Mouse (Mus musculus) MEL (cell line): Measurements from ENCODE around the gene Mrpl43. TPM values are rescaled to one million over a fixed set of nuclear protein-coding genes. Genes with fewer than 3 reads are reported as not detected.

Experiments used
- DNase-seq: peaks from one replicate; pipeline ENCODE4 v3.0.0; 2011; ENCODE audit warnings: low read depth, low spot score
- H3K27ac ChIP-seq: 2 replicates; pipeline ENCODE4 v1.5.1; 2012; ENCODE audit warnings: low read depth, mild to moderate bottlenecking, control low read depth, low read length, moderate library complexity; ENCODE audit not compliant: control insufficient read depth
- H3K27me3 ChIP-seq, 2 experiments: fragments of 150-350 bp in 1 of 2; sonication (generic) in 1 of 2; 2 replicates each; pipeline ENCODE4 v1.6.1; 2012; ENCODE audit warnings: low read length in 2 of 2, mild to moderate bottlenecking in 2 of 2, improper control_type of control experiment in 1 of 2, moderate library complexity in 1 of 2; ENCODE audit not compliant: insufficient read depth in 2 of 2, control insufficient read depth in 1 of 2
- H3K36me3 ChIP-seq, 2 experiments: 2 replicates each; pipeline ENCODE4 v1.6.1; 2012 to 2014; ENCODE audit warnings: low read length in 2 of 2, improper control_type of control experiment in 1 of 2, inconsistent platforms in 1 of 2, mild to moderate bottlenecking in 1 of 2; ENCODE audit not compliant: insufficient read depth in 2 of 2, control insufficient read depth in 1 of 2
- H3K4me1 ChIP-seq, 2 experiments: fragments of 150-350 bp in 1 of 2; sonication (generic) in 1 of 2; 2 replicates each; pipeline ENCODE4 v1.6.1; 2012; ENCODE audit warnings: low read length in 2 of 2, improper control_type of control experiment in 1 of 2, mild to moderate bottlenecking in 1 of 2; ENCODE audit not compliant: insufficient read depth in 2 of 2, control insufficient read depth in 1 of 2
- H3K4me3 ChIP-seq, 2 experiments: fragments of 150-350 bp in 1 of 2; sonication (generic) in 1 of 2; 2 replicates each; pipeline ENCODE4 v1.5.1; 2012; ENCODE audit warnings: low read depth in 2 of 2, low read length in 2 of 2, mild to moderate bottlenecking in 2 of 2, moderate library complexity in 2 of 2, control low read depth in 1 of 2, improper control_type of control experiment in 1 of 2; ENCODE audit not compliant: control insufficient read depth in 1 of 2, insufficient read depth in 1 of 2
- H3K79me2 ChIP-seq: 2 replicates; pipeline ENCODE4 v1.6.1; 2012; ENCODE audit warnings: mild to moderate bottlenecking, low read length, moderate library complexity; ENCODE audit not compliant: control insufficient read depth, poor library complexity, insufficient read depth
- H3K9ac ChIP-seq: 2 replicates; pipeline ENCODE4 v1.6.1; 2012; ENCODE audit warnings: low read depth, mild to moderate bottlenecking, control low read depth, low read length, moderate library complexity; ENCODE audit not compliant: control insufficient read depth, poor library complexity, severe bottlenecking
- H3K9me3 ChIP-seq: fragments of 150-350 bp; sonication (generic); replicated peaks from 2 replicates; pipeline ENCODE4 v1.6.1; 2012; ENCODE audit warnings: mild to moderate bottlenecking, low read length, improper control_type of control experiment, moderate library complexity; ENCODE audit not compliant: insufficient read depth
- E2F4 ChIP-seq: IDR thresholded peaks from 2 replicates; pipeline ENCODE4 v1.6.1; 2011; ENCODE audit warnings: low read depth, low read length, improper control_type of control experiment, borderline replicate concordance
- EP300 ChIP-seq, 2 experiments: IDR thresholded peaks; 2 replicates each; pipeline ENCODE4 v1.6.1; 2011; ENCODE audit warnings: improper control_type of control experiment in 2 of 2, low read length in 2 of 2, low read depth in 1 of 2, mild to moderate bottlenecking in 1 of 2
- GATA1 ChIP-seq: IDR thresholded peaks from 2 replicates; pipeline ENCODE4 v1.6.1; 2011; ENCODE audit warnings: low read depth, low read length, improper control_type of control experiment
- HCFC1 ChIP-seq: IDR thresholded peaks from 2 replicates; pipeline ENCODE4 v1.6.1; 2012; ENCODE audit warnings: low read depth, mild to moderate bottlenecking, inconsistent platforms, low read length, improper control_type of control experiment, moderate library complexity
- JUND ChIP-seq: IDR thresholded peaks from 2 replicates; pipeline ENCODE4 v1.6.1; 2011; ENCODE audit warnings: low read depth, mild to moderate bottlenecking, improper control_type of control experiment, low read length
- MXI1 ChIP-seq: IDR thresholded peaks from 2 replicates; pipeline ENCODE4 v1.6.1; 2011; ENCODE audit warnings: mild to moderate bottlenecking, low read depth, low read length, improper control_type of control experiment
- MYB ChIP-seq: IDR thresholded peaks from 2 replicates; pipeline ENCODE4 v1.6.1; 2011; ENCODE audit warnings: mild to moderate bottlenecking, low read depth, low read length, improper control_type of control experiment
- POLR2AphosphoS2 ChIP-seq: IDR thresholded peaks from 2 replicates; pipeline ENCODE4 v1.6.1; 2011; ENCODE audit warnings: low read length, improper control_type of control experiment
- RAD21 ChIP-seq: IDR thresholded peaks from 2 replicates; pipeline ENCODE4 v1.6.1; 2011; ENCODE audit warnings: mild to moderate bottlenecking, low read depth, low read length, improper control_type of control experiment
- RCOR1 ChIP-seq: IDR thresholded peaks from 2 replicates; pipeline ENCODE4 v1.6.1; 2012; ENCODE audit warnings: low read depth, mild to moderate bottlenecking, inconsistent platforms, low read length, improper control_type of control experiment
- TCF12 ChIP-seq: IDR thresholded peaks from 2 replicates; pipeline ENCODE4 v1.6.1; 2014; ENCODE audit warnings: low read depth, mild to moderate bottlenecking, inconsistent platforms, low read length, improper control_type of control experiment, moderate library complexity
- USF1 ChIP-seq: IDR thresholded peaks from 2 replicates; pipeline ENCODE4 v1.6.1; 2014; ENCODE audit warnings: low read depth, mild to moderate bottlenecking, inconsistent platforms, low read length, improper control_type of control experiment, moderate library complexity
- ZC3H11A ChIP-seq: IDR thresholded peaks from 2 replicates; pipeline ENCODE4 v1.6.1; 2012; ENCODE audit warnings: low read depth, mild to moderate bottlenecking, inconsistent platforms, low read length, improper control_type of control experiment
- ZKSCAN1 ChIP-seq: IDR thresholded peaks from 2 replicates; pipeline ENCODE4 v1.6.1; 2012; ENCODE audit warnings: low read depth, mild to moderate bottlenecking, inconsistent platforms, low read length, improper control_type of control experiment, moderate library complexity
- ZMIZ1 ChIP-seq: IDR thresholded peaks from 2 replicates; pipeline ENCODE4 v1.6.1; 2012; ENCODE audit warnings: low read depth, mild to moderate bottlenecking, inconsistent platforms, low read length, improper control_type of control experiment, moderate library complexity
- polyA plus RNA-seq, 2 experiments: library from polyadenylated mRNA; stranded (reverse) in 1 of 2; unstranded in 1 of 2; fragments of >175 nt in 1 of 2; fragments of >200 nt in 1 of 2; gene quantifications; 2 replicates each; pipeline versions ENCODE4 v1.2.1 to v1.2.4; 2012; ENCODE audit warnings: low replicate concordance in 2 of 2, low read depth in 1 of 2; ENCODE audit not compliant: insufficient read length in 2 of 2, insufficient read depth in 1 of 2, missing spikeins in 1 of 2
- total RNA-seq: library from RNA; depleted of rRNA; stranded (reverse); fragments of 300-350 nt; gene quantifications from 2 replicates; pipeline ENCODE4 v1.2.3, GENCODE M21; 2012

Gene Mrpl43
- total and polyA plus RNA-seq, 3 experiments = 136 to 145 TPM; not detected in 1

DNA sequence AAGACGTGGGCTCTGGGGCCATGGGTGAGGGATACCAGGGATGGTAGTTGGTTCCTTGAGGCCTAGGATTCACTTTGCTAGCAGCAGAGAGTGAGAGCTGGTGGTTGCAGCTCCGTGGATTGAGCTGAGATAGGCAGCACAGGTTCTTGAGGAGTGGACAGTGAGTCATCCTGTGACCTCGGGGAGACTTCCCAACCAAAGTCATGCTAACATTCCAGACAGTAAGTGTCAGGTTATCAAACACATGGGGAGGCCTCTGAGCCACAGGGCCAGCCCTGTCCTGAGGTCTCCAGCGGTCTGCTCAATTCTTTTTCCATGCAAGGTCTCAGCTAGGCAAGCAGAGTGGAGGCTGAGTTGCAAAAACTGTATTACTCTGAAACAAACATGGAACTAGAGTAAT, 4.4 kb upstream of the Mrpl43 start:
- no peak for DNase-seq
- peaks cover 0 to 21% of the 10 kb centered on the region in 2 experiments for H3K36me3 ChIP-seq
- H3K79me2 ChIP-seq = peaks cover 26% of the 10 kb centered on the region
- H3K9ac ChIP-seq = no peak overlapping the region
- TF ChIP-seq RCOR1 (no peak), RAD21 (no peak), MXI1 (no peak), JUND (no peak), MYB (no peak), USF1 (no peak), E2F4 (no peak), POLR2AphosphoS2 (no peak), ZKSCAN1 (no peak), HCFC1 (no peak)
- TF ChIP-seq, all 39 proteins: peak for 0
- Histone ChIP-seq H3K9me3 (no peaks in the 10 kb centered on the region), H3K27ac (no peak overlapping the region), H3K4me1 (peaks cover 3 to 31% of the 10 kb centered on the region in 2 experiments), H3K4me3 (no peak overlapping the region), H3K27me3 (no peaks in the 10 kb centered on the region)

DNA sequence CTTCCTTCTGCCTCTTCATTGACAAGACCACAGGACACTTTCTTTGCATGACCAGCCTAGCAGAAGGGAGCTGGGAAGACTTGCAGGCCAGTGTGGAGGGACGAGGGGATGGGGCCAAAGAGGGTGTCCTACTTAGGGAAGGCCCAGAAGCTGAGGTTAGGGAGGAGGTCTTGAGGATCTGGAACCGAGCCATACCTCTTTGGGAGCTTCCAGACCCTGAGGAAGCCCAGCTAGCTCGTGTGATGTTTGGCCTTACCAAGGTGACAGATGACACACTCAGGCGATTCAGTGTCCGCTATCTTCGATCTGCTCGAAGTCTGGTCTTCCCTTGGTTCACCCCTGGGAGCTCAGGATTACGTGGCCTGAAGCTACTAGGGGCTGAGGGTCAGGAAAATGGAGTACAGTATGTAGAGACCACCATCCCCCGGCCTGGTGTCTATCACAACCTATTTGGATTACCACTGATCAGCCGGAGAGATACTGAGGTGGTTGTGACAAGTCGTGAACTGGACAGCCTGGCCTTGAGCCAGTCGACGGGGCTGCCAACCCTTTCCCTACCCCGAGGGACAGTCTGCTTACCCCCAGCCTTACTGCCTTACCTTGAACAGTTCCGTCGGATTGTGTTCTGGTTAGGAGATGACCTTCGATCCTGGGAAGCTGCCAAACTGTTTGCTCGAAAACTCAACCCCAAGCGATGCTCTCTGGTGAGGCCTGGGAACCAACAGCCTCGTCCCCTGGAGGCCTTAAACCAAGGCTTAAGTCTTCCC, 1.4 kb upstream of the Mrpl43 start:
- H3K4me3 ChIP-seq = peak overlapping the region; percentile 91 to 96
- peaks cover 5 to 22% of the 10 kb centered on the region in 2 experiments for H3K36me3 ChIP-seq
- TF ChIP-seq GATA1 = 0 out of 2 replicates have a peak, but pooled peaks have one; percentile 23
- TF ChIP-seq TCF12 = no peak
- DNase-seq = no peak
- H3K27me3 ChIP-seq = no peaks in the 10 kb centered on the region
- H3K9ac ChIP-seq = peak overlapping the region; percentile 92
- no peak overlapping the region for H3K27ac ChIP-seq
- peaks cover 36% of the 10 kb centered on the region for H3K79me2 ChIP-seq
- no peaks in the 10 kb centered on the region for H3K9me3 ChIP-seq
- H3K4me1 ChIP-seq = peaks cover 3 to 26% of the 10 kb centered on the region in 2 experiments

DNA sequence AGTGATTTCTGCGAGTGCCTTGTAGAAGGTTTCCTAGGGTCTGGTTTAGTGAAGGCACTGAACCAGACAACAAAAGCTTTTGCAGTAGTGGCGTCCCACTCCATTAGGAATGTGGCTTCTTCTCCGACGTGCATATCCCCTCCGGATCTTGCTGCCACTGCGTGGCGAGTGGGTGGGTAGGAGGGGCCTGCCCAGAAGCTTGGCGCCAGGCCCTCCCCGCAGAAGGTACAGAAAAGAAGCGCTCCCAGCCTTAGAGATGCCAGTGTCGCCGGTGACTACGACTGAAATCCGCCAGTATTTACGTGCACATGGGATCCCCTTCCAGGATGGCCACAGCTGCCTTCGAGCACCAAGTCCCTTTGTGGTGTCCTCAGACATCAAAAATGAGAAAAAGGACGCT, 779 bp upstream of the Mrpl43 start:
- Histone ChIP-seq H3K79me2 (peaks cover 36% of the 10 kb centered on the region), H3K9me3 (no peaks in the 10 kb centered on the region), H3K4me1 (peaks cover 3 to 26% of the 10 kb centered on the region in 2 experiments), H3K9ac (peak overlapping the region; percentile 92)
- no peak for DNase-seq
- TF ChIP-seq ZMIZ1 (no peak), EP300 (IDR thresholded peaks at IDR 0.05; ENCODE audit: low read depth in 1 of 2, low read length in 2 of 2) (no peak), ZC3H11A (no peak), GATA1 (no peak)
- TF ChIP-seq, all 39 proteins: peak for 0
- Histone ChIP-seq H3K27me3 (no peaks in the 10 kb centered on the region), H3K4me3 (peak overlapping the region; percentile 91 to 96), H3K27ac (peak overlapping the region; percentile 64), H3K36me3 (peaks cover 5 to 22% of the 10 kb centered on the region in 2 experiments)
